Mouse (Mus musculus) G1E (cell line): ENCODE results near the gene Rapgef5. TPM values are rescaled to one million over a fixed set of nuclear protein-coding genes. Genes with fewer than 3 reads are reported as not detected.

Experiments
- ATAC-seq: 2 replicates; pipeline ENCODE4 v1.8.0; 2016; ENCODE audit warnings: mild to moderate bottlenecking; ENCODE audit not compliant: insufficient number of reproducible peaks, poor library complexity, low FRiP score, severe bottlenecking; ENCODE audit errors: extremely low read depth
- DNase-seq: peaks from one replicate; pipeline ENCODE4 v3.0.0; 2012; ENCODE audit warnings: low spot score
- H3K27me3 ChIP-seq: 2 replicates; pipeline ENCODE4 v1.6.1; 2012; ENCODE audit warnings: mild to moderate bottlenecking, low read length, inconsistent platforms; ENCODE audit not compliant: insufficient read depth
- H3K36me3 ChIP-seq: replicated peaks from 2 replicates; pipeline ENCODE3; 2012; ENCODE audit warnings: mild to moderate bottlenecking, inconsistent platforms
- H3K4me1 ChIP-seq: 2 replicates; pipeline ENCODE4 v1.6.1; 2012; ENCODE audit warnings: low read depth, low read length, inconsistent platforms, mixed read lengths; ENCODE audit not compliant: insufficient read depth
- H3K4me3 ChIP-seq: 2 replicates; pipeline ENCODE4 v1.5.1; 2012; ENCODE audit warnings: low read depth, mild to moderate bottlenecking, inconsistent platforms, low read length, moderate library complexity, mixed read lengths
- H3K9me3 ChIP-seq: replicated peaks from 2 replicates; pipeline ENCODE4 v1.6.1; 2012; ENCODE audit warnings: inconsistent platforms
- CTCF ChIP-seq: IDR thresholded peaks from 2 replicates; pipeline ENCODE4 v1.5.1; 2012; ENCODE audit warnings: low read depth, low read length, inconsistent platforms, mixed read lengths
- GATA1 ChIP-seq: IDR thresholded peaks from 2 replicates; pipeline ENCODE4 v1.6.1; 2012; ENCODE audit warnings: borderline replicate concordance, low read length, inconsistent platforms, mixed read lengths
- GATA2 ChIP-seq: IDR thresholded peaks from 2 replicates; pipeline ENCODE4 v1.6.1; 2012; ENCODE audit warnings: low read depth, low read length, inconsistent platforms, borderline replicate concordance
- POLR2AphosphoS5 ChIP-seq: IDR thresholded peaks from 2 replicates; pipeline ENCODE4 v1.6.1; 2012; ENCODE audit warnings: low read depth, low read length, inconsistent platforms; ENCODE audit not compliant: insufficient replicate concordance
- TAL1 ChIP-seq: conservative IDR thresholded peaks from 2 replicates; pipeline ENCODE4 v1.6.1; 2012; ENCODE audit warnings: low read depth, low read length, inconsistent platforms, mixed read lengths
- polyA plus RNA-seq: library from polyadenylated mRNA; stranded (reverse); fragments of >175 nt; gene quantifications from 2 replicates; pipeline ENCODE4 v1.2.3, GENCODE M21; 2012
- total RNA-seq, 2 experiments: library from RNA; stranded (forward) in 1 of 2; stranded (reverse) in 1 of 2; fragments of 200-1000 nt in 1 of 2; fragments of >200 nt in 1 of 2; fragmentation: Nextera tagmentation in 1 of 2; gene quantifications; 2 replicates each; pipeline ENCODE4 v1.2.3; 2014 to 2017

The Rapgef5 gene
- total and polyA plus RNA-seq, 3 experiments = 0.66 TPM; not detected in 2

GRCm38 (mm10) chr12:117553353-117553752 lies 37.1 kb downstream of the Rapgef5 start:
- no peaks in the 10 kb centered on the region for H3K36me3 ChIP-seq
- peaks cover 50% of the 10 kb centered on the region for H3K9me3 ChIP-seq
- H3K27me3 ChIP-seq = no peaks in the 10 kb centered on the region
- DNase-seq (no peak), ATAC-seq (no peak)
- no peak overlapping the region for H3K4me3 ChIP-seq
- H3K4me1 ChIP-seq = no peaks in the 10 kb centered on the region
- TF ChIP-seq POLR2AphosphoS5 = no peak
- no peak for TF ChIP-seq GATA2
- no peak for TF ChIP-seq TAL1
- TF ChIP-seq CTCF = no peak
- TF ChIP-seq GATA1 = no peak

- peaks cover 38% of the 10 kb centered on the region for H3K9me3 ChIP-seq
- H3K4me3 ChIP-seq = no peak overlapping the region
- TF ChIP-seq POLR2AphosphoS5 (no peak), CTCF (no peak), GATA2 (no peak), GATA1 (no peak), TAL1 (no peak)
These were observed 38.4 kb downstream of the Rapgef5 start for GRCm38 (mm10) chr12:117554612-117555063.

GRCm38 (mm10) chr12:117560450-117560849 lies 44.2 kb downstream of the Rapgef5 start:
- Histone ChIP-seq H3K36me3 (no peaks in the 10 kb centered on the region), H3K4me1 (no peaks in the 10 kb centered on the region; the same call in 1 of the 2 replicates), H3K9me3 (peaks cover 49% of the 10 kb centered on the region), H3K27me3 (no peaks in the 10 kb centered on the region), H3K4me3 (no peak overlapping the region)
- DNase-seq (no peak), ATAC-seq (no peak)
- TF ChIP-seq GATA2 (no peak), GATA1 (no peak), CTCF (no peak), POLR2AphosphoS5 (no peak), TAL1 (no peak)

More at GRCm38 (mm10) chr12:117554612-117555063, 38.4 kb downstream of the Rapgef5 start:
- DNase-seq (no peak), ATAC-seq (no peak)
- no peaks in the 10 kb centered on the region for H3K27me3 ChIP-seq
- H3K36me3 ChIP-seq = no peaks in the 10 kb centered on the region
- no peaks in the 10 kb centered on the region for H3K4me1 ChIP-seq

GRCm38 (mm10) chr12:117561411-117562059 lies 45.3 kb downstream of the Rapgef5 start:
- Histone ChIP-seq H3K4me3 (peak overlapping the region; percentile 5; the same call in 1 of the 2 replicates), H3K36me3 (no peaks in the 10 kb centered on the region), H3K9me3 (peaks cover 49% of the 10 kb centered on the region), H3K27me3 (no peaks in the 10 kb centered on the region), H3K4me1 (no peaks in the 10 kb centered on the region; the same call in 1 of the 2 replicates)
- DNase-seq (no peak), ATAC-seq (no peak)
- no peak for TF ChIP-seq TAL1
- no peak for TF ChIP-seq GATA2
- TF ChIP-seq POLR2AphosphoS5 = no peak
- no peak for TF ChIP-seq GATA1
- no peak for TF ChIP-seq CTCF

GRCm38 (mm10) chr12:117562085-117562484 lies 45.8 kb downstream of the Rapgef5 start:
- Histone ChIP-seq H3K4me1 (no peaks in the 10 kb centered on the region; the same call in 1 of the 2 replicates), H3K36me3 (no peaks in the 10 kb centered on the region), H3K27me3 (no peaks in the 10 kb centered on the region), H3K9me3 (peaks cover 48% of the 10 kb centered on the region), H3K4me3 (peak overlapping the region; percentile 5; the same call in 1 of the 2 replicates)
- no peak for ATAC-seq
- no peak for DNase-seq
- TF ChIP-seq POLR2AphosphoS5 (peak; percentile 81; the same call in 1 of the 2 replicates), GATA2 (no peak)

GRCm38 (mm10) chr12:117563859-117564258 lies 47.6 kb downstream of the Rapgef5 start:
- TF ChIP-seq GATA1 = no peak
- TF ChIP-seq POLR2AphosphoS5 = no peak
- TF ChIP-seq TAL1 = no peak
- TF ChIP-seq GATA2 = no peak
- no peak for TF ChIP-seq CTCF
- H3K27me3 ChIP-seq = no peaks in the 10 kb centered on the region
- peaks cover 44% of the 10 kb centered on the region for H3K9me3 ChIP-seq
- H3K4me1 ChIP-seq = no peaks in the 10 kb centered on the region; the same call in 1 of the 2 replicates
- ATAC-seq (no peak), DNase-seq (no peak)
- no peak overlapping the region for H3K4me3 ChIP-seq
- H3K36me3 ChIP-seq = no peaks in the 10 kb centered on the region
